Mouse (Mus musculus) G1E (cell line): ENCODE data around the gene Bclaf1. TPM values are rescaled to one million over a fixed set of nuclear protein-coding genes. Genes with fewer than 3 reads are reported as not detected.

ENCODE experiments used
- ATAC-seq: 2 replicates; pipeline ENCODE4 v1.8.0; 2016; ENCODE audit warnings: mild to moderate bottlenecking; ENCODE audit not compliant: insufficient number of reproducible peaks, poor library complexity, low FRiP score, severe bottlenecking; ENCODE audit errors: extremely low read depth
- DNase-seq: peaks from one replicate; pipeline ENCODE4 v3.0.0; 2012; ENCODE audit warnings: low spot score
- H3K27me3 ChIP-seq: 2 replicates; pipeline ENCODE4 v1.6.1; 2012; ENCODE audit warnings: mild to moderate bottlenecking, low read length, inconsistent platforms; ENCODE audit not compliant: insufficient read depth
- H3K36me3 ChIP-seq: replicated peaks from 2 replicates; pipeline ENCODE3; 2012; ENCODE audit warnings: mild to moderate bottlenecking, inconsistent platforms
- H3K4me1 ChIP-seq: 2 replicates; pipeline ENCODE4 v1.6.1; 2012; ENCODE audit warnings: low read depth, low read length, inconsistent platforms, mixed read lengths; ENCODE audit not compliant: insufficient read depth
- H3K4me3 ChIP-seq: 2 replicates; pipeline ENCODE4 v1.5.1; 2012; ENCODE audit warnings: low read depth, mild to moderate bottlenecking, inconsistent platforms, low read length, moderate library complexity, mixed read lengths
- H3K9me3 ChIP-seq: replicated peaks from 2 replicates; pipeline ENCODE4 v1.6.1; 2012; ENCODE audit warnings: inconsistent platforms
- CTCF ChIP-seq: IDR thresholded peaks from 2 replicates; pipeline ENCODE4 v1.5.1; 2012; ENCODE audit warnings: low read depth, low read length, inconsistent platforms, mixed read lengths
- GATA1 ChIP-seq: IDR thresholded peaks from 2 replicates; pipeline ENCODE4 v1.6.1; 2012; ENCODE audit warnings: borderline replicate concordance, low read length, inconsistent platforms, mixed read lengths
- GATA2 ChIP-seq: IDR thresholded peaks from 2 replicates; pipeline ENCODE4 v1.6.1; 2012; ENCODE audit warnings: low read depth, low read length, inconsistent platforms, borderline replicate concordance
- POLR2AphosphoS5 ChIP-seq: IDR thresholded peaks from 2 replicates; pipeline ENCODE4 v1.6.1; 2012; ENCODE audit warnings: low read depth, low read length, inconsistent platforms; ENCODE audit not compliant: insufficient replicate concordance
- TAL1 ChIP-seq: conservative IDR thresholded peaks from 2 replicates; pipeline ENCODE4 v1.6.1; 2012; ENCODE audit warnings: low read depth, low read length, inconsistent platforms, mixed read lengths
- polyA plus RNA-seq: library from polyadenylated mRNA; stranded (reverse); fragments of >175 nt; gene quantifications from 2 replicates; pipeline ENCODE4 v1.2.3, GENCODE M21; 2012
- total RNA-seq, 2 experiments: library from RNA; stranded (forward) in 1 of 2; stranded (reverse) in 1 of 2; fragments of 200-1000 nt in 1 of 2; fragments of >200 nt in 1 of 2; fragmentation: Nextera tagmentation in 1 of 2; gene quantifications; 2 replicates each; pipeline ENCODE4 v1.2.3; 2014 to 2017

The Bclaf1 gene
- total and polyA plus RNA-seq, 3 experiments: 27.8 to 407 (median 248) TPM

DNA sequence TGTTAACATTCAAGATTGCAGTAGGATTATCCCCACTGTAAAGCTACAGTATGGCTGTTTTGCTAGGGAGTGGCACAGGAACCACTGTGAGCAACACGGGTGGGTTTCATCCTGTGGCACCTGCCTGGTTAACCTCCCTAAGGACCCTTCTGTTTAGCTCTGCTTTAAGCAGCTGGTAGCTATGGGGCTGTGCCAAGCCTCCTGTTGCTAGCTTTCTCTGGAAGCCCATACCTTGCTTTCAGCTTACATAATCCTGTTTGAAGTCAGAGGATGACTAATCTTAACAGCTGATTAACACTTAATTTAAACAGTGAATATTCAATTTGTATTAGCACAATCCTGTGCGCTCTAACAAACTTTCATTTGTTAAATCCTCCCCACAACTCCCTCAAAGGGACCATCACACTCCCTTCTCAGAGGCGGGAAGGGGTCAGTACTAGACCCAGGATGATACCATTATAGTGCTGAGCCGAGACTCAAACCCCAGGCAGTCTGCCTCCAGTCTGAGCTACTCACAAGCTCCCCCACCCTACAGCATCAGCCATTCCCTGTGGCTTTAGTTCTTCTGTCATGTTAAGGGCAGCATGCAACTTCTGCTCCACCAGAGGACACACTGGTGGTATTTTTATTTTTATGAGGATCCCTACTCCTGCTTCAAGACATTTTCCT, 50.3 kb downstream of the Bclaf1 start:
- DNase-seq (no peak), ATAC-seq (no peak)
- no peak for TF ChIP-seq GATA2
- TF ChIP-seq CTCF: no peak
- TF ChIP-seq POLR2AphosphoS5: no peak
- H3K4me1 ChIP-seq: peaks cover 29% of the 10 kb centered on the region
- H3K27me3 ChIP-seq: no peaks in the 10 kb centered on the region
- H3K4me3 ChIP-seq: no peak overlapping the region
- H3K9me3 ChIP-seq: no peaks in the 10 kb centered on the region
- H3K36me3 ChIP-seq: peaks cover 52% of the 10 kb centered on the region

DNA sequence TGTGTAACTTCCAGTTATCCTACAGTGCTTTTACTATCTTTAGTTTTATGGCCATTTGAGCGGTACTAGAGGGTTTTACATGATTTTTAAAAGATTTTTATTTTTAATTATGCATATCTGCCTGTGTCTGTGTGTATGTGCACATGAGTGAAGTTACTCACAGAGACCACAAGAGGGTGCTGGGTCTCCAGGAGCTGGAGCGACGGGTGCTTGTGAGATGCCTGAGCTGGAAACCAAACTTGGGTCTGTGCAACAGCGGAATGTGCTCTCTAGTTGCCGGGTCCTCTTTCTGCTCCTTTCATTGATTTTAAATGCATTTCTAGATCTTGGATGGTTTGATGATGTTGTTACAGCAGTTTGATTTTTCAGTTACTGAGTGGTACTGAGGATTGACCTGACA, 59.8 kb downstream of the Bclaf1 start:
- DNase-seq: no peak
- H3K27me3 ChIP-seq: peaks cover 3% of the 10 kb centered on the region; the same call in 1 of the 2 replicates
- H3K4me3 ChIP-seq: no peak overlapping the region
- no peaks in the 10 kb centered on the region for H3K4me1 ChIP-seq
- TF ChIP-seq CTCF: no peak
- TF ChIP-seq GATA2: no peak
- no peak for TF ChIP-seq TAL1
- TF ChIP-seq GATA1: no peak
- no peak for TF ChIP-seq POLR2AphosphoS5
- no peaks in the 10 kb centered on the region for H3K36me3 ChIP-seq
- peaks cover 2% of the 10 kb centered on the region for H3K9me3 ChIP-seq
- ATAC-seq: no peak

- Histone ChIP-seq H3K27me3 (peaks cover 2% of the 10 kb centered on the region), H3K4me3 (no peak overlapping the region), H3K4me1 (no peaks in the 10 kb centered on the region), H3K36me3 (no peaks in the 10 kb centered on the region), H3K9me3 (no peaks in the 10 kb centered on the region)
- DNase-seq (no peak), ATAC-seq (no peak)
- TF ChIP-seq GATA1 (no peak), TAL1 (no peak), CTCF (no peak), GATA2 (no peak), POLR2AphosphoS5 (no peak)
Measured at GRCm38 (mm10) chr10:20377621-20378020, 65.4 kb downstream of the Bclaf1 start.

DNA sequence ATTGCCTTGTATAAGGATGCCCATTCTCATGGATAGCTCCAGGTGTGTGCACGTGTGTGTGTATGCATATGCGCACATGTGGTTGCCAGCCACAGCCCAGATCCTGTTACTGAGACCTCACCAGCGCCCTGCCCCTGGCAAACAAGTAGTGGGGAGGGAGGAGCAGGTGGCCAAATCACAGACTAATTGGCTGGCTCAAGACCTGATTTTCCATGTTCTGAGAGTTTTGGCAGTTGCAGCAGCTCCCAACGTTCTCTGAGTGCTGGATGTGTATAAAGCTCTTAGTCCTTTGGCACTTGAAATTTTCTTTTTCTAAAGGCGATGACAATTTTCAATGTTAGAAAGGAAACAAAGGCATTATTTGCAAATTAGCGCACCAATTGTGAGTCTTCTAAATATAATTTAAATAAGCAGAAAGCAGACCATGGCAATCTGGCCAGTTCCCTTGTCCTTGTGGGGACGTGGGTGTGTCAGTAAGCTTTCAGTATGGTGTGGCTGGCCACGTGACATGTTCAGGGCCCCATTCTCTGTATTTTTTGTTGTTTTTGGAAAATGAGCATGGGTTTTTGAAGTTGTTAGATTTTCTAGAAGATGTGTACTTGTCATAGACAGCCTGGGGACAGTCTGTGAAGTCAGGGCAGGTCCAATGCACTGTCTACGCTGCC, 66.9 kb downstream of the Bclaf1 start:
- no peak for DNase-seq
- ATAC-seq: no peak
- H3K36me3 ChIP-seq: no peaks in the 10 kb centered on the region
- no peaks in the 10 kb centered on the region for H3K9me3 ChIP-seq
- H3K4me1 ChIP-seq: no peaks in the 10 kb centered on the region
- H3K27me3 ChIP-seq: peaks cover 2% of the 10 kb centered on the region
- TF ChIP-seq GATA1 (no peak), GATA2 (no peak), POLR2AphosphoS5 (no peak), TAL1 (no peak), CTCF (no peak)
- H3K4me3 ChIP-seq: no peak overlapping the region

DNA sequence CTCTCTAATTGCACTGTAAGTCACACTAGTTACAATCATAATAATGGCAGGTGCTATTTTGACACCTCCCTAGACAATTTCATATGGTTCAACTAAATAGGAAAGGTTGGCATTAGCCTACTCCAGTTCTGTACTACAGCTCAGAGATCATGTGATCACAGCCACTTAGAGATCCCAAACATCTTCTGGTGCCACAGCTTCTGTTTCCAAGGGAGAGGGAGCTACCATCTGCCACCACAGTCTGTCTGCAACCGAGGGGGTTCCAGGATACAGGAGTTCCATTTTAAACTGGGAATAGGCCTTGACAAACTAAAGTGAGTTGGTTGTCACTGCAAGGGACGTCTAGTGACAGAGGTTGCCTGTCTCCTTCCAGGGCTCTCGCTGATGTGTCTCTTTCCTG, 68.5 kb downstream of the Bclaf1 start:
- ATAC-seq (no peak), DNase-seq (no peak)
- no peak for TF ChIP-seq POLR2AphosphoS5
- no peak for TF ChIP-seq TAL1
- no peak for TF ChIP-seq CTCF
- no peak for TF ChIP-seq GATA1
- TF ChIP-seq GATA2: no peak

DNA sequence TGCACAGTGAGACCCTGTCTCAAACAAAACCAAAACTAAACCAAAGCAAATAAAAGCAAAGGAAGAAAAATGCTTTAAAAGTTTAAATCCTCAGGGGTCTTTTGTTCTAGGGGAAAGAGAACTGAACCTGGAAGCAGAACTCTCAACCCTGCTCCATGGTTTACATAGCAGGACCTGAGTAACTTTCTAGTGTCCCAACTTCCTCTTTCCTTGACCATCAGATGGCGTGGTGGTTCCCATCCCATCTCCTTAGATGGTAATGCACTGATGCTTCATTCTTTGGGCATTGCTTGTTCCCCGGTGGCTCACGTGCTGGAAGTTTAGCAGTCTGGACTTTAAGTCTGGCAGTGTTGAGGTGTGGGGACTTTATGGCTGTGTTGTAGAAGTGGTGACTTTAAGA, 69.1 kb downstream of the Bclaf1 start:
- Histone ChIP-seq H3K4me1 (no peaks in the 10 kb centered on the region), H3K27me3 (peaks cover 2% of the 10 kb centered on the region), H3K9me3 (no peaks in the 10 kb centered on the region), H3K36me3 (no peaks in the 10 kb centered on the region), H3K4me3 (no peak overlapping the region)
- no peak for ATAC-seq
- TF ChIP-seq GATA2 (no peak), TAL1 (no peak), CTCF (no peak), GATA1 (no peak), POLR2AphosphoS5 (no peak)
- DNase-seq: no peak

More for the DNA sequence above, 68.5 kb downstream of the Bclaf1 start:
- no peaks in the 10 kb centered on the region for H3K4me1 ChIP-seq
- no peaks in the 10 kb centered on the region for H3K36me3 ChIP-seq
- H3K9me3 ChIP-seq: no peaks in the 10 kb centered on the region
- H3K4me3 ChIP-seq: no peak overlapping the region
- peaks cover 2% of the 10 kb centered on the region for H3K27me3 ChIP-seq
